Mouse (Mus musculus): ENCODE measurements around the gene Fam76a.
"Not testable (repeated sequence)": the region's sequence is repeated elsewhere in the genome, so short reads cannot be mapped to it uniquely, and the experiment has no call there.

Gene Fam76a

GRCm38 (mm10) chr4:132945261-132946046 lies 23.1 kb upstream of the Fam76a start:
- peak; percentile 91 for DNase-seq (ENCODE audit: low read depth, low spot score)

DNA sequence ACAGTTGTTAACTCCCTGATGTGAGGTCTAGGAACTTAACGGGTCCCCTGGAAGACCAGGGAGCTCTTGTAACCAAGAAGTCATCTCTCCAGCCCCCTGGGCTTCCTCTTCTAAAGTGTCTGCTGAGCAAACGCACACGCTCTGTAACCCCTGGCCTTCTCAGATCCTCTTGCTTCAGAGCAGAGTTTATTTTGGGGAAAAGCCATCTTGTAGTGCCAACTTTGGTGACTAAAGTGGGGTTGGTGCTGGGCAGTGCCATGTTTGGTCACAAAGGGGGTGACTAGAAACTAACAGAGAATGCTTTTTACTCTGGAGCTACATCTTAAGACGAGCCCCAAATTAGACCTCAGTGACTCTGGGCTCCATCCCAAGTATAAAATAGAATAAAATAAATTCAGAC lies 22.4 kb upstream of the Fam76a start:
- DNase-seq (ENCODE audit: low read depth, low spot score): no peak

- no peak for DNase-seq (ENCODE audit: low read depth, low spot score)
Observed at GRCm38 (mm10) chr4:132944106-132944505, 21.7 kb upstream of the Fam76a start.

DNA sequence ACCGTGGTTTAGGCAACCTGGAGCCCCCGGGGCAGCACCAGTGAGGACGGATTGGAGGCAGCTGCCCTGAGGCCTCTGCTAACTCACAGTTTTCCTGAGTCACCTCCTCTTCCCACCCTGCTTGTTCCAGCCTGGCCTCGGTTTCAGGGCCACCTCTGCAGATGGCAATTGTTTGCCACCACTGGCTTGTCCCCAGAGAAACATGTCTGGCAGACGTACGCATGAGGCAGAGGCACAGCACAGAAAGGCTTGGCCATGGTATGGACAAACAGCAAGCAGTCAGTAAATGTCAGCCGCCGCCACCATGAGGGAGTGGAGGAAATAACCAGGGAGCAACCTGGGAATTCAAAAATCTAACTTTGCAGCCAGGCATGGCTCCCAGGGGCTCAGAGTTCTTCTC lies 20.7 kb upstream of the Fam76a start:
- no peak for DNase-seq (ENCODE audit: low read depth, low spot score)

- no peak for DNase-seq (ENCODE audit: low read depth, low spot score)
Observed at GRCm38 (mm10) chr4:132941012-132941729, 18.8 kb upstream of the Fam76a start.

GRCm38 (mm10) chr4:132939421-132940127 lies 17.2 kb upstream of the Fam76a start:
- peak; percentile 87 for DNase-seq (ENCODE audit: low read depth, low spot score)

DNA sequence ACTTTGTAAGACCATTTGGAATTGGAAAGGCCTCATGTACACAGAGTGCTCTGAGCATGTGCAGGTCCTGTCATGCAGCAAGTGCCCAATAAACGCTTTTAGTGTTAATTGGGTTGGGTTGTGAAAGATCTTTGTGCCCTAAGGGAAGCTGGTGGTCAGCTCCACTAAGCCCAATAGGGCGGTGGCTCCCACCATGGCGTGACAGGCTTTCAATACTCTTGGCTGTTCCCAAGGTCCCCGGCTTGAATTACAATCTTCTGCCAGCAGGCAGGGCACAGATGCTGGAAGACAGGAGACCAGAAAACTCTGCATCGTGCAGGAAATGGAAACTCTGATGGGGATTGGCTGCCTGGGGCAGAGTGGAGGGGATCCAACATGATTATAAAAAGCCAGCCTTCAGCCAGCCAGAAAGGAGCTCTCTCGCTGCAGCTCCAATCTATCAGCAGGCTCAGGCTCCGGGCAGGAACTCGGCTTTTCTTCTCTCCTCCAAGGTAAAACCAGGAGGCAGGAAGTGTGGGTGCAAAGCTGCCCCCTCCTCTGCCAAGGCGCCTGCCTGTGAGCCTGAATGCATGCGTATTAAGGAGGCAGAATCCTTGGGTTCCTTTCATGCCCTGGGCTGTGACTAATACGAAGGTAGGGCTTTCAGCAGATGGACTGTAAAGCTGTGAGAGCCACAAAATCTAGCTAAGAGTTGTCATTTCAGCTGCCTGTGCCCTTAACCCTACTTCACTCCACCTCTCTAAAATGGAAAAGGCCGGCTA lies 16.0 kb upstream of the Fam76a start:
- DNase-seq (ENCODE audit: low read depth, low spot score): no peak

DNA sequence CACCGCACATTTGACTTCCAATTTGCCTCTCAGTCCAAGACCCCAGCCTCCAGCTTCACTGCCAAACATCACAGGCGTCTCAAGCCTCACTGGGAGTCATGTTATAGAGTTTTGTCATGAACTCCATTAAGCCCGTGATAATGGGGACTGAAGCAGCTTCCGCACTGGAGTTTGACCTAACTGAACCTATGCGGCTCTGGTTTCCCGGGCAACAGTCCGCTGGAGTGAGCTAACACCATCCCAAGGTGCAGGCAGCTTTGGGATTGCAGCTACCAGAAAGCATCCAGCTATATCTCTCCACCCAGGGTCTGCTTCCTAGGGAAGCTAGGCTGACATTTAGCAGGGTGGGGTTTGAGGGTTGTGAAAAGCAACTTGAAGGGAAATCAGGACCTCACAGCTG lies 12.3 kb upstream of the Fam76a start:
- DNase-seq (ENCODE audit: low read depth, low spot score): no peak

DNA sequence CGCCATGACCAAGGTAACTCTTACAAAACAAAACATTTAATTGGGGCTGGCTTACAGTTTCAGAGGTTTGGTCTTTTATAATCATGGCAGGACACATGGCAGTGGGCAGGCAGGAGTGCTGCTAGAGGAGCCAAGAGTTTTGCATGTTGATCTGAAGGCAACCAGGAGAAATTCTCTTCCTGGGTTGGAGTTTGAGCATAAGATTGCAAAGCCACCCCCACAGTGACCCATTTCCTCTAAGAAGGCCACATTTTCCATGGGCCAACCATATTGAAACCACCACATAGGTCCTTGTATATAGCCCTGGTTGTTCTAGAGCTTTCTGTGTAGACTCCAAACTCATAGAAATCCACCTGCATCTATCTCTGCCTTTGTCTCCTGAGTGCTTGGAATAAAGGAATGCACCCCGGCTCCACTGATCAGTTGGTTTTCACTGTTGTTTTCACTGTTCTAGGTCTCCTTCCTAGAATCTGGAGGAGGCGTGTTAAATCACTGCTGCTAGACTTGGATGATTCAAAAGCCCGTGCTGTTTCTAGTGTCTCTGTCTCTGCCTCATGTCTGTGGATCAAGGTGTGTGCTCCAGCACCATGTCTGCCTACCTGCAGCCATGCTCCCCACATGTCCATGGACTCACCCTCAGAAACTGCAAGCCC lies 10.5 kb upstream of the Fam76a start:
- DNase-seq (ENCODE audit: low read depth, low spot score): no peak

GRCm38 (mm10) chr4:132930784-132931183 lies 8.4 kb upstream of the Fam76a start:
- peak; percentile 84 for DNase-seq (ENCODE audit: low read depth, low spot score)

- DNase-seq (ENCODE audit: low read depth, low spot score): not testable (repeated sequence)
Observed at GRCm38 (mm10) chr4:132926520-132926919, 4.2 kb upstream of the Fam76a start.

DNA sequence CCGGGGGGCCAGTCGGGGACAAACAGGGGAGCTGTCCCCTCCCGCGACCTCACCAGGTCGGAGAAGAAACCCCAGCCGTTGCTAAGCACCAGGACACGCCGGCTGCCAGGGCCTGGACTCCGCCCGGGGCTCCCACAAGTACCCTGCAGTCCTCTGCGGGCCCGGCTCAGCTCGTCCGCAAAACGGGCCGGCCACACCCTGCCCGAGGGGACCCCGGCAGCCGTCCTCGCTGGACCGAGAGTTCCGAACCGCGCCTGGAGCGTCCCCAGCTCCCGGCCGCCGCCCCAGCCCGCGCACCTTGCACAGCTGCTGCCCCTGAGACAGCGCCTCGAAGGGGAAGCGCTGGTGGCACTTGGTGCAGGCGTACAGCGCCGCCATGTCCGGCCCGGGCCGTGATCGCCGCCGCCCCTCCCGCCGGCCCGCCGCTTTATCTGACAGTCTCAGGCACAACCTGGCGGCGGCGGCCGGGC lies 262 bp downstream of the Fam76a start:
- DNase-seq (ENCODE audit: low read depth, low spot score): peak; percentile 62

GRCm38 (mm10) chr4:132921488-132921887 lies 870 bp downstream of the Fam76a start:
- DNase-seq (ENCODE audit: low read depth, low spot score): no peak

- no peak for DNase-seq (ENCODE audit: low read depth, low spot score)
Observed at GRCm38 (mm10) chr4:132920171-132920570, 2.2 kb downstream of the Fam76a start.

DNA sequence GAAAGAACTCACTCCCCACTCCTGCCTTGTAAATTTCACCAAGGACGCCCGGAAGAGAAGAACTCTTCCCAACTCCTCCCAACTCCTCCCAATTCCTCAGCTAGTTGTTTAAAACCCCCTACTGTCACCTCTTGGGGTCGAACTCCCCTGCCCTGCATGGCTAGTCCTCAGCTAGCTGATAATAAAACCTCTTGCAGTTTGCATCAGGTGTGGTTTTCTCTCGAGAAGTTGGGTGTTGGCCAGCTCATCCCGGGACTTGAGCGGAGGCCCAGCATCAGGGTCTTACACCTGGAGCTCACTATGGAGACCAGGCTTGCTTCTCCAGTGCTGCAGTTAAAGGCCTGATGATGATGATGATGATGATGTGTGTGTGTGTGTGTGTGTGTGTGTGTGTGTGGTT lies 3.9 kb downstream of the Fam76a start:
- DNase-seq (ENCODE audit: low read depth, low spot score): peak; percentile 76

- DNase-seq (ENCODE audit: low read depth, low spot score): peak; percentile 36
Observed at GRCm38 (mm10) chr4:132912156-132912555, 10.2 kb downstream of the Fam76a start.

- DNase-seq (ENCODE audit: low read depth, low spot score): no peak
Observed at GRCm38 (mm10) chr4:132905843-132906360, 16.5 kb downstream of the Fam76a start.

DNA sequence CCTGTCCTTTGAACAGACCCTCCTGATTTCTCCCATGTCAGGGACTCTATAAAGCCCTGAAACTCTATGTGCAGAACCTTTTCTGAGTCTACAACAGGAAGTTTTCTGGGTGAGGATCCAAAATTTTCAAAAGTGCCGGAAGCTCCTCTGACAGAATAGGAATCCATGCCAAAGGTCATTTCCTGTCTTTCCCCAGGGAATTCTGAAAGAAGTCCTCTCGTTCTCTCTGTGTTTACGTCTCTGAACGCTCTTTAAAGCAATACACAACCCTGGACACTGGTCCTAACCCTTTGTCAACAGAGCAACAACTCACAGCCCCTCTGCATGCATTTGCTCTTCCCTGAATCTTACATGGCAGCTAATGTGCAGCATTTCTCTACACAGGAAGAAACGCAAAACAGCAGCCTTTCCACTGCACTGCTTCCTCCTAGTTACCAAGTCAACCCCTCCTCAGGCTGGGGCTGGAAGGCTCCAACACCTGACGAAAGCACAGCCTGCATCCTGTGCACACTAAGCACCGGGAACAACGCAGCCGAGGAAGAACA lies 17.5 kb downstream of the Fam76a start:
- no peak for DNase-seq (ENCODE audit: low read depth, low spot score)

- no peak for DNase-seq (ENCODE audit: low read depth, low spot score)
Observed at GRCm38 (mm10) chr4:132904071-132904470, 18.3 kb downstream of the Fam76a start.

- DNase-seq (ENCODE audit: low read depth, low spot score): no peak
Observed at GRCm38 (mm10) chr4:132898197-132898596, 24.2 kb downstream of the Fam76a start.

Measured in R1 (cell line).